Mouse (Mus musculus) lung, embryonic 15.5 days (tissue): ENCODE results near the gene Cd44. TPM values are rescaled to one million over a fixed set of nuclear protein-coding genes. Genes with fewer than 3 reads are reported as not detected.

Source experiments
- ATAC-seq: fragments of 200-750 bp; cut with Nextera tagmentation; 2 replicates; pipeline ENCODE4 v1.8.0; 2017; ENCODE audit warnings: moderate number of reproducible peaks, borderline replicate concordance; ENCODE audit not compliant: low FRiP score, low TSS enrichment; ENCODE audit errors: extremely low read depth
- H3K27ac ChIP-seq: fragments of 300-500 bp; sonication (generic); 2 replicates; pipeline ENCODE4 v1.5.1; 2015; ENCODE audit warnings: moderate library complexity, mild to moderate bottlenecking, inconsistent platforms
- H3K27me3 ChIP-seq: fragments of 300-500 bp; sonication (generic); 2 replicates; pipeline ENCODE4 v1.6.1; 2015; ENCODE audit warnings: inconsistent platforms
- H3K36me3 ChIP-seq: fragments of 300-500 bp; sonication (generic); 2 replicates; pipeline ENCODE4 v1.6.1; 2015; ENCODE audit warnings: inconsistent platforms
- H3K4me1 ChIP-seq: fragments of 300-500 bp; sonication (generic); 2 replicates; pipeline ENCODE4 v1.6.1; 2015; ENCODE audit warnings: inconsistent platforms
- H3K4me2 ChIP-seq: fragments of 300-500 bp; sonication (generic); 2 replicates; pipeline ENCODE4 v1.6.1; 2015; ENCODE audit warnings: inconsistent platforms, mild to moderate bottlenecking, moderate library complexity
- H3K4me3 ChIP-seq: fragments of 300-500 bp; sonication (generic); 2 replicates; pipeline ENCODE4 v1.5.1; 2015; ENCODE audit warnings: mild to moderate bottlenecking, inconsistent platforms
- H3K9ac ChIP-seq: fragments of 300-500 bp; sonication (generic); 2 replicates; pipeline ENCODE4 v1.6.1; 2015; ENCODE audit warnings: inconsistent platforms
- H3K9me3 ChIP-seq: fragments of 300-500 bp; sonication (generic); 2 replicates; pipeline ENCODE4 v1.6.1; 2016; ENCODE audit warnings: inconsistent platforms
- WGBS: fragments of 180-500 bp; shearing (Covaris S2); methylation state at CpG from one replicate; pipeline ENCODE4 v1.1.7; 2015; 5-methylcytosine and 5-hydroxymethylcytosine counted together
- polyA plus RNA-seq: library from polyadenylated mRNA; unstranded; fragments of >200 nt; fragmentation: Nextera tagmentation; extraction: Ambion mirVana; gene quantifications from 2 replicates; pipeline ENCODE4 v1.2.1, GENCODE M21; 2015

Cd44 gene
- polyA plus RNA-seq, 1 experiment from 2014 or later, result 30.9 TPM

GRCm38 (mm10) chr2:102775561-102775960 is 125.9 kb downstream of the Cd44 start:
- Histone ChIP-seq H3K4me3 (no peak overlapping the region), H3K27ac (no peak overlapping the region), H3K4me2 (no peak overlapping the region), H3K36me3 (no peaks in the 10 kb centered on the region), H3K9ac (no peak overlapping the region), H3K9me3 (no peaks in the 10 kb centered on the region), H3K27me3 (no peaks in the 10 kb centered on the region), H3K4me1 (no peaks in the 10 kb centered on the region)
- no peak for ATAC-seq
- WGBS, result 72% methylated on average over 1 of the region's 1 CpGs

DNA sequence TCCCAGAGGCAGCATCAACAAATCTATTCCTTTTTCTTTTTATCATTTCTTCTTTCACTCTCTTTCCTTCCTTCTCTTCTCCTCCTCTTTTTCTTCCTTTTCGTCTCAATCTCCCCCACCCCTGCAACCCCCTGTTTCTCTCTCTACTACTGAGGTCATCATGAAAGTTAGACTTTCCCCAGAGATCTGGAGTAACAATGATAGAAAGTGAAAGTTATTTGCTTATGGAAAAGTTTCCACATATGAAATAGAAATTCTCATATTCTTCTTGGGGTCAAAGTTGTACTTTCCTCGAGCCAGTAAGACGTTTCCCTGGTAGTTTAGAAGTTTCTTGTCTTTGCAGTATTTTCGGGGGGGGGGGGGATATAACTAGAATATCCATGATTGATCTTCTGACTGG is 126.8 kb downstream of the Cd44 start:
- Histone ChIP-seq H3K4me2 (no peak overlapping the region), H3K27ac (no peak overlapping the region), H3K27me3 (no peaks in the 10 kb centered on the region), H3K36me3 (no peaks in the 10 kb centered on the region), H3K4me1 (no peaks in the 10 kb centered on the region), H3K9me3 (no peaks in the 10 kb centered on the region), H3K9ac (no peak overlapping the region), H3K4me3 (no peak overlapping the region)
- WGBS, result 48% methylated on average over 4 of the region's 4 CpGs
- ATAC-seq, result no peak

- Histone ChIP-seq H3K36me3 (no peaks in the 10 kb centered on the region), H3K4me3 (no peak overlapping the region), H3K4me2 (no peak overlapping the region), H3K9me3 (no peaks in the 10 kb centered on the region), H3K9ac (no peak overlapping the region), H3K4me1 (no peaks in the 10 kb centered on the region), H3K27me3 (no peaks in the 10 kb centered on the region), H3K27ac (no peak overlapping the region)
- WGBS, result 80% methylated on average over 5 of the region's 5 CpGs
- no peak for ATAC-seq
Measured at GRCm38 (mm10) chr2:102772276-102772675, 129.2 kb downstream of the Cd44 start.

- no peak overlapping the region for H3K9ac ChIP-seq
- no peak overlapping the region for H3K4me2 ChIP-seq
- no peaks in the 10 kb centered on the region for H3K4me1 ChIP-seq
- no peak for ATAC-seq
- H3K4me3 ChIP-seq, result no peak overlapping the region
- H3K27ac ChIP-seq, result no peak overlapping the region
- no peaks in the 10 kb centered on the region for H3K27me3 ChIP-seq
- H3K36me3 ChIP-seq, result no peaks in the 10 kb centered on the region
- H3K9me3 ChIP-seq, result no peaks in the 10 kb centered on the region
- 80% methylated on average over 1 of the region's 1 CpGs for WGBS
Measured at GRCm38 (mm10) chr2:102771304-102771703, 130.2 kb downstream of the Cd44 start.

- 57% methylated on average over 3 of the region's 3 CpGs for WGBS
- Histone ChIP-seq H3K9ac (no peak overlapping the region), H3K4me2 (no peak overlapping the region), H3K27me3 (no peaks in the 10 kb centered on the region), H3K9me3 (no peaks in the 10 kb centered on the region), H3K4me3 (no peak overlapping the region), H3K36me3 (no peaks in the 10 kb centered on the region), H3K4me1 (no peaks in the 10 kb centered on the region), H3K27ac (no peak overlapping the region)
- no peak for ATAC-seq
Measured at GRCm38 (mm10) chr2:102768267-102768666, 133.2 kb downstream of the Cd44 start.

- H3K27ac ChIP-seq, result no peak overlapping the region
- no peak overlapping the region for H3K9ac ChIP-seq
- no peaks in the 10 kb centered on the region for H3K9me3 ChIP-seq
- H3K27me3 ChIP-seq, result no peaks in the 10 kb centered on the region
- H3K4me3 ChIP-seq, result no peak overlapping the region
- no peaks in the 10 kb centered on the region for H3K36me3 ChIP-seq
- H3K4me2 ChIP-seq, result no peak overlapping the region
- WGBS, result 41% methylated on average over 8 of the region's 8 CpGs
- no peak for ATAC-seq
- H3K4me1 ChIP-seq, result 0 out of 2 replicates have a peak, but pooled peaks cover 9% of the 10 kb centered on the region
Measured at GRCm38 (mm10) chr2:102764602-102765374, 136.7 kb downstream of the Cd44 start.

- H3K9ac ChIP-seq, result no peak overlapping the region
- no peak overlapping the region for H3K27ac ChIP-seq
- WGBS, result 90% methylated on average over 2 of the region's 2 CpGs
- no peak for ATAC-seq
- no peak overlapping the region for H3K4me3 ChIP-seq
- no peaks in the 10 kb centered on the region for H3K9me3 ChIP-seq
- no peaks in the 10 kb centered on the region for H3K36me3 ChIP-seq
- no peak overlapping the region for H3K4me2 ChIP-seq
- no peaks in the 10 kb centered on the region for H3K27me3 ChIP-seq
- 0 out of 2 replicates have a peak, but pooled peaks cover 9% of the 10 kb centered on the region for H3K4me1 ChIP-seq
Measured at GRCm38 (mm10) chr2:102763991-102764390, 137.5 kb downstream of the Cd44 start.

DNA sequence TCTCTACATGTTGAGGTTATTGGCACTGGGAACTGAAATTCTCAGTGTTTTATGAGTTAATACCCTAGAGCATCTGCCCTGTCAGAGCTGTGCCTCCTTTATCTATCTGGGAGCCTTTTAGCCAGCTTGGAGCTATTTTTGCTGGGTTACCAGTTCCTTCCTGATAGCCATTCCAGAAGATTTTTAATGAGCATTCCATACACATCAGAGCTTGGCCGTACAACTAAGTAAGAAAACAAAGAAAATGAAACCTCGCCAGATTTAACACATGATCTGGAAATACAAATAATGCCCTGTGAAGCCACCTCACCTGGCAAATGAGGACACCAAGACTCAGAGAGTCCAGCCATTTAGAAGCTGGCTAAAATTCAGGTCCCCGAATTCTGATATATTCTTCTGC is 138.3 kb downstream of the Cd44 start:
- Histone ChIP-seq H3K27me3 (no peaks in the 10 kb centered on the region), H3K9me3 (no peaks in the 10 kb centered on the region), H3K27ac (no peak overlapping the region), H3K36me3 (no peaks in the 10 kb centered on the region), H3K9ac (no peak overlapping the region), H3K4me2 (no peak overlapping the region), H3K4me3 (no peak overlapping the region), H3K4me1 (0 out of 2 replicates have a peak, but pooled peaks cover 9% of the 10 kb centered on the region)
- WGBS, result 78% methylated on average over 3 of the region's 3 CpGs
- ATAC-seq, result no peak

Other genes with a start within 250 kb of the Cd44 start
- 0.33 and 0.51 TPM in 2 replicates for gene Slc1a2, start 243.0 kb downstream of the Cd44 start, polyA plus RNA-seq
- gene Pdhx, start 171.8 kb upstream of the Cd44 start, polyA plus RNA-seq, result 37.4 and 40.6 TPM in 2 replicates
- 77.3 and 79.1 TPM in 2 replicates for gene Apip, start 172.0 kb upstream of the Cd44 start, polyA plus RNA-seq